Mouse (Mus musculus) lung, embryonic 14.5 days (tissue): ENCODE results near the gene Clstn2. TPM values are rescaled to one million over a fixed set of nuclear protein-coding genes. Genes with fewer than 3 reads are reported as not detected.

Source experiments
- ATAC-seq: fragments of 200-750 bp; cut with Nextera tagmentation; 2 replicates; pipeline ENCODE4 v1.8.0; 2017; ENCODE audit warnings: mild to moderate bottlenecking, moderate TSS enrichment, moderate library complexity; ENCODE audit not compliant: insufficient read depth
- DNase-seq: peaks from one replicate; pipeline ENCODE4 v3.0.0-alpha.2; 2015
- H3K27ac ChIP-seq: fragments of 300-500 bp; sonication (generic); 2 replicates; pipeline ENCODE4 v1.5.1; 2014; ENCODE audit warnings: low read depth, mild to moderate bottlenecking, moderate library complexity
- H3K27me3 ChIP-seq: fragments of 300-500 bp; sonication (generic); 2 replicates; pipeline ENCODE4 v1.6.1; 2014; ENCODE audit warnings: low read length, control low read depth; ENCODE audit not compliant: insufficient read depth
- H3K36me3 ChIP-seq: fragments of 300-500 bp; sonication (generic); 2 replicates; pipeline ENCODE4 v1.6.1; 2014; ENCODE audit warnings: control low read depth; ENCODE audit not compliant: insufficient read depth
- H3K4me1 ChIP-seq: fragments of 300-500 bp; sonication (generic); 2 replicates; pipeline ENCODE4 v1.6.1; 2014; ENCODE audit warnings: antibody characterized with exemption, control low read depth; ENCODE audit not compliant: insufficient read depth
- H3K4me2 ChIP-seq: fragments of 300-500 bp; sonication (generic); 2 replicates; pipeline ENCODE4 v1.6.1; 2014; ENCODE audit warnings: mild to moderate bottlenecking
- H3K4me3 ChIP-seq: fragments of 300-500 bp; sonication (generic); 2 replicates; pipeline ENCODE4 v1.5.1; 2014; ENCODE audit warnings: low read depth, low read length
- H3K9ac ChIP-seq: fragments of 300-500 bp; sonication (generic); 2 replicates; pipeline ENCODE4 v1.6.1; 2014
- H3K9me3 ChIP-seq: fragments of 300-500 bp; sonication (generic); 2 replicates; pipeline ENCODE4 v1.6.1; 2016; ENCODE audit warnings: low read depth, low read length, control low read depth
- CTCF ChIP-seq: IDR thresholded peaks from 2 replicates; pipeline ENCODE4 v1.5.1; 2016; ENCODE audit warnings: antibody characterized with exemption, low read depth
- WGBS: fragments of 180-500 bp; shearing (Covaris S2); extraction: QIAGEN DNeasy Blood & Tissue Kit; methylation state at CpG from one replicate; pipeline ENCODE4 v1.1.7; 2014; 5-methylcytosine and 5-hydroxymethylcytosine counted together
- polyA plus RNA-seq: library from polyadenylated mRNA; unstranded; fragments of >200 nt; fragmentation: Nextera tagmentation; extraction: Ambion mirVana; gene quantifications from 2 replicates; pipeline ENCODE4 v1.2.1, GENCODE M21; 2014

Clstn2 gene
- polyA plus RNA-seq, 1 experiment from 2014 or later = 2.0 TPM

DNA sequence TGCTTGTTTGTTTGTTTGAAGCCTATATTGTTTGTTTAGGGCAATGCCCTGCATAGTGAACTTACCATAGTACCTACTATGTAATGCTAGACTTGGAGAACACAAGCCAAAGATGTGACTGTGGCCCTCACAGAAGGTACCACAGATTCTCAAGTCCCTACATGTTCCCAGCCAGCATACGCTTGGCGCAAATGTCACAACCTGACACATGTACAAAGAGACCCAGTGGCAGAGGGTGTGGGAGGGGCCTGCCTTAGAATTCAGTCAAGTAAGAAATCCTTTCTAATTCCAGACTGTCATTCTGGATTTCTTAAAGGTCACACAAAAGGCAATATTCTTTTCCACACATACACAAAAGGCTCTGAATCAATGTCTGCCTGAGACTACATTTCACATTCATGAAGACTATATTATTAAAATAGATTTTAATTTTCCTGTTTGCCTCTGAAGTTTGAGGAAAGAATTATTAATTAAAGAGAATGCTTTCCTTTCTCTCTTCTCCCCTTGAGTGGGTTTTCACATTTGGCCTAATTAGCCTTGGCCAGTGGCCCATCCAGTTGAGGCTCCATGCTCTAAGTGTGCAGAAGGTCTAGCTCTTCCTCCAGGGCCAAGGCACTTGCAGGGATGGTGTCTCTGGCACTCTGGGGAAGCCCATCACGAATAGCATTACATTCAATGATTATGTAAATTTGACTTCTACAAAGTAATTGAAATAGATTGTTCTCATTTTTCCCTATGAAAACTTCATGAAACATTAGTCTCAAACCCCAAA lies 305.1 kb downstream of the Clstn2 start:
- DNase-seq (no peak), ATAC-seq (no peak)
- TF ChIP-seq CTCF = no peak
- WGBS = 84% methylated on average over 3 of the region's 3 CpGs
- Histone ChIP-seq H3K9me3 (no peaks in the 10 kb centered on the region), H3K4me3 (no peak overlapping the region), H3K4me1 (no peaks in the 10 kb centered on the region), H3K36me3 (no peaks in the 10 kb centered on the region), H3K27me3 (no peaks in the 10 kb centered on the region), H3K9ac (no peak overlapping the region), H3K27ac (no peak overlapping the region), H3K4me2 (no peak overlapping the region)

- H3K27me3 ChIP-seq = no peaks in the 10 kb centered on the region
- no peak overlapping the region for H3K27ac ChIP-seq
- H3K4me2 ChIP-seq = no peak overlapping the region
- H3K9ac ChIP-seq = no peak overlapping the region
- no peaks in the 10 kb centered on the region for H3K4me1 ChIP-seq
- DNase-seq (peak; percentile 2), ATAC-seq (no peak)
- H3K9me3 ChIP-seq = no peaks in the 10 kb centered on the region
- H3K4me3 ChIP-seq = no peak overlapping the region
- no peak for TF ChIP-seq CTCF
- H3K36me3 ChIP-seq = no peaks in the 10 kb centered on the region
Measured at GRCm38 (mm10) chr9:97717728-97718127, 315.3 kb downstream of the Clstn2 start.

GRCm38 (mm10) chr9:97717005-97717404 lies 316.0 kb downstream of the Clstn2 start:
- Histone ChIP-seq H3K4me1 (no peaks in the 10 kb centered on the region), H3K4me3 (no peak overlapping the region), H3K36me3 (no peaks in the 10 kb centered on the region), H3K27me3 (no peaks in the 10 kb centered on the region), H3K27ac (no peak overlapping the region), H3K9ac (no peak overlapping the region), H3K4me2 (no peak overlapping the region), H3K9me3 (no peaks in the 10 kb centered on the region)
- WGBS = 45% methylated on average over 7 of the region's 7 CpGs
- peak; percentile 77 for DNase-seq
- TF ChIP-seq CTCF = no peak
- peak; percentile 68 for ATAC-seq

GRCm38 (mm10) chr9:97712888-97713287 lies 320.1 kb downstream of the Clstn2 start:
- DNase-seq (no peak), ATAC-seq (no peak)
- no peak overlapping the region for H3K4me3 ChIP-seq
- no peak overlapping the region for H3K4me2 ChIP-seq
- H3K9me3 ChIP-seq = no peaks in the 10 kb centered on the region
- TF ChIP-seq CTCF = no peak
- H3K27me3 ChIP-seq = no peaks in the 10 kb centered on the region
- no peak overlapping the region for H3K27ac ChIP-seq
- H3K36me3 ChIP-seq = no peaks in the 10 kb centered on the region
- H3K9ac ChIP-seq = no peak overlapping the region
- WGBS = 87% methylated on average over 3 of the region's 3 CpGs
- no peaks in the 10 kb centered on the region for H3K4me1 ChIP-seq

- no peaks in the 10 kb centered on the region for H3K36me3 ChIP-seq
- no peak for TF ChIP-seq CTCF
- no peaks in the 10 kb centered on the region for H3K4me1 ChIP-seq
- ATAC-seq = no peak
- H3K4me2 ChIP-seq = no peak overlapping the region
- WGBS = 84% methylated on average over 4 of the region's 4 CpGs
- H3K4me3 ChIP-seq = no peak overlapping the region
- no peaks in the 10 kb centered on the region for H3K27me3 ChIP-seq
- no peak for DNase-seq
- no peak overlapping the region for H3K27ac ChIP-seq
- H3K9me3 ChIP-seq = no peaks in the 10 kb centered on the region
- H3K9ac ChIP-seq = no peak overlapping the region
Measured at GRCm38 (mm10) chr9:97703901-97704503, 329.0 kb downstream of the Clstn2 start.

DNA sequence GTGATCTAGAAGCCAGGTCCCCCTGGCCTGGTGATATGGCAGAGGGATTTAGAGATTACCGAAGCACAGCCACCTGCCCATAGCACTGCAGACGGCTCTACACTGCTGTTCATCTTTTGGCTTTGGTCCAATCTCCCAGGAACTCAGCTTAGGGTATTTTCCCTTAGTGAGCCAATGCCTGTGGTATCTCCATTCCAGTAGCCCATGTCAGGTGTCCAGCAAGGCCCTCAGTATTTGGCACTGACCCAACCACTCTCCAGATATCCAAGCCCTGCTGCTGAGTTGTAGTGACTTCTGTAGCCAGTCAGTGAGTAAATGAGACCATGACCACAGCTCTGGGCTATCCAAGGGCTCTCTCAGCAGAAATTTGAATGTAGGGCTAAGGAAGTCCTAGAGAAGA lies 330.0 kb downstream of the Clstn2 start:
- Histone ChIP-seq H3K27me3 (no peaks in the 10 kb centered on the region), H3K4me3 (no peak overlapping the region), H3K4me2 (no peak overlapping the region), H3K9me3 (no peaks in the 10 kb centered on the region), H3K36me3 (no peaks in the 10 kb centered on the region), H3K9ac (no peak overlapping the region), H3K27ac (no peak overlapping the region), H3K4me1 (no peaks in the 10 kb centered on the region)
- ATAC-seq (no peak), DNase-seq (peak; percentile 5)
- no peak for TF ChIP-seq CTCF
- WGBS = 80% methylated on average over 2 of the region's 2 CpGs

- no peaks in the 10 kb centered on the region for H3K4me1 ChIP-seq
- no peak overlapping the region for H3K9ac ChIP-seq
- no peak overlapping the region for H3K4me3 ChIP-seq
- H3K27ac ChIP-seq = no peak overlapping the region
- ATAC-seq (no peak), DNase-seq (no peak)
- 80% methylated on average over 3 of the region's 3 CpGs for WGBS
- no peaks in the 10 kb centered on the region for H3K27me3 ChIP-seq
- H3K9me3 ChIP-seq = no peaks in the 10 kb centered on the region
- H3K4me2 ChIP-seq = no peak overlapping the region
- H3K36me3 ChIP-seq = no peaks in the 10 kb centered on the region
- no peak for TF ChIP-seq CTCF
Measured at GRCm38 (mm10) chr9:97699983-97700382, 333.0 kb downstream of the Clstn2 start.
